Mouse (Mus musculus) CD4-positive, CD25-positive, alpha-beta regulatory T cell, adult 4 months (primary cell): ENCODE data around the gene Zfp771. TPM values are rescaled to one million over a fixed set of nuclear protein-coding genes. Genes with fewer than 3 reads are reported as not detected.

Experiments used
- ATAC-seq: one replicate; pipeline ENCODE4 v1.8.0; 2017
- polyA plus RNA-seq, 2 experiments: library from polyadenylated mRNA; unstranded; fragments of 100-300 nt; shearing (Covaris generic); gene quantifications; one replicate each; pipeline ENCODE4 v1.2.1; 2017

The Zfp771 gene
- polyA plus RNA-seq, 2 experiments from 2014 or later, result 1.3 to 1.6 TPM

- ATAC-seq, result peak; percentile 92
These were observed 10.0 kb downstream of the Zfp771 start for GRCm38 (mm10) chr7:127253821-127254769.

- no peak for ATAC-seq
These were observed 10.9 kb downstream of the Zfp771 start for GRCm38 (mm10) chr7:127255008-127255407.

- no peak for ATAC-seq
These were observed 11.9 kb downstream of the Zfp771 start for GRCm38 (mm10) chr7:127255965-127256364.

GRCm38 (mm10) chr7:127256518-127256917 is 12.4 kb downstream of the Zfp771 start:
- ATAC-seq, result no peak

GRCm38 (mm10) chr7:127259186-127259905 is 15.3 kb downstream of the Zfp771 start:
- ATAC-seq, result no peak

GRCm38 (mm10) chr7:127260309-127261111 is 16.4 kb downstream of the Zfp771 start, which contains the start of gene Dctpp1:
Dctpp1 (minus strand) TSS chr7:127260709.
- peak; percentile 98 for ATAC-seq

- ATAC-seq, result no peak
These were observed 18.3 kb downstream of the Zfp771 start for GRCm38 (mm10) chr7:127262218-127262961.

GRCm38 (mm10) chr7:127263526-127263925 is 19.5 kb downstream of the Zfp771 start:
- ATAC-seq, result no peak

- no peak for ATAC-seq
These were observed 26.2 kb downstream of the Zfp771 start for GRCm38 (mm10) chr7:127270256-127270655.

- no peak for ATAC-seq
These were observed 26.6 kb downstream of the Zfp771 start for GRCm38 (mm10) chr7:127270666-127271065.

GRCm38 (mm10) chr7:127271093-127271492 is 27.0 kb downstream of the Zfp771 start:
- ATAC-seq, result no peak

- ATAC-seq, result no peak
These were observed 28.5 kb downstream of the Zfp771 start for GRCm38 (mm10) chr7:127272566-127272965.

GRCm38 (mm10) chr7:127273118-127273923 is 29.2 kb downstream of the Zfp771 start:
- peak; percentile 27 for ATAC-seq

- peak; percentile 96 for ATAC-seq
These were observed 30.1 kb downstream of the Zfp771 start, which contains the start of gene Sephs2 for GRCm38 (mm10) chr7:127273925-127274789. Sephs2 (minus strand) TSS chr7:127274055.

GRCm38 (mm10) chr7:127276519-127276961 is 32.5 kb downstream of the Zfp771 start:
- no peak for ATAC-seq

GRCm38 (mm10) chr7:127278311-127278710 is 34.2 kb downstream of the Zfp771 start:
- ATAC-seq, result peak; percentile 58

- no peak for ATAC-seq
These were observed 36.0 kb downstream of the Zfp771 start for GRCm38 (mm10) chr7:127280092-127280491.

GRCm38 (mm10) chr7:127281114-127281513 is 37.0 kb downstream of the Zfp771 start:
- ATAC-seq, result peak; percentile 29

- no peak for ATAC-seq
These were observed 38.1 kb downstream of the Zfp771 start for GRCm38 (mm10) chr7:127282190-127282589.

- ATAC-seq, result peak; percentile 84
These were observed 41.1 kb downstream of the Zfp771 start for GRCm38 (mm10) chr7:127285154-127285553.
